Mouse (Mus musculus): ENCODE results near the gene Hikeshi. TPM values are rescaled to one million over a fixed set of nuclear protein-coding genes. Genes with fewer than 3 reads are reported as not detected.

Gene Hikeshi
- polyA plus RNA-seq, 1 experiment from 2014 or later = 124 TPM

- Histone ChIP-seq H3K9ac (ENCODE audit: low read depth, low read length) (no peak within 1 kb of the TSS), H3K27ac (ENCODE audit: low read depth, low read length) (no peak within 1 kb of the TSS)
Observed at GRCm38 (mm10) chr7:89903442-89904343, 37.3 kb downstream of the Hikeshi start, which contains the start of gene Ccdc81. Gene Ccdc81, minus strand, starts transcription at chr7:89903629.

GRCm38 (mm10) chr7:89903007-89903406 is 38.0 kb downstream of the Hikeshi start:
- H3K4me2 ChIP-seq (ENCODE audit: low read length) = peak overlapping the region; percentile 47
- no peaks in the 10 kb centered on the region for H3K9me3 ChIP-seq (ENCODE audit: control insufficient read depth, low read length)
- H3K4me1 ChIP-seq (ENCODE audit: control insufficient read depth, insufficient read depth, low read depth, low read length) = peaks cover 5% of the 10 kb centered on the region
- no peaks in the 10 kb centered on the region for H3K36me3 ChIP-seq (ENCODE audit: control insufficient read depth, insufficient read depth, low read length)
- ATAC-seq = no peak
- no peak overlapping the region for H3K4me3 ChIP-seq (ENCODE audit: low read length)
- H3K27me3 ChIP-seq (replicated peaks; ENCODE audit: control insufficient read depth, insufficient read depth, low read length) = no peaks in the 10 kb centered on the region
- 87% methylated on average over 8 of the region's 8 CpGs for WGBS
- no peak overlapping the region for H3K27ac ChIP-seq (ENCODE audit: low read depth, low read length)
- H3K9ac ChIP-seq (ENCODE audit: low read depth, low read length) = no peak overlapping the region

More at GRCm38 (mm10) chr7:89903442-89904343, 37.3 kb downstream of the Hikeshi start, which contains the start of gene Ccdc81:
- ATAC-seq = peak; percentile 74
- Histone ChIP-seq H3K9me3 (ENCODE audit: control insufficient read depth, low read length) (no peaks in the 10 kb centered on the region), H3K36me3 (ENCODE audit: control insufficient read depth, insufficient read depth, low read length) (no peaks in the 10 kb centered on the region), H3K4me2 (ENCODE audit: low read length) (peak within 1 kb of the TSS; percentile 47), H3K4me3 (ENCODE audit: low read length) (no peak within 1 kb of the TSS), H3K27me3 (replicated peaks; ENCODE audit: control insufficient read depth, insufficient read depth, low read length) (no peaks in the 10 kb centered on the region), H3K4me1 (ENCODE audit: control insufficient read depth, insufficient read depth, low read depth, low read length) (peaks cover 5% of the 10 kb centered on the region)
- WGBS = 29% methylated on average over 22 of the region's 22 CpGs

GRCm38 (mm10) chr7:89891856-89892255 is 49.1 kb downstream of the Hikeshi start:
- Histone ChIP-seq H3K4me1 (ENCODE audit: control insufficient read depth, insufficient read depth, low read depth, low read length) (no peaks in the 10 kb centered on the region), H3K27me3 (replicated peaks; ENCODE audit: control insufficient read depth, insufficient read depth, low read length) (no peaks in the 10 kb centered on the region), H3K9ac (ENCODE audit: low read depth, low read length) (no peak overlapping the region), H3K36me3 (ENCODE audit: control insufficient read depth, insufficient read depth, low read length) (no peaks in the 10 kb centered on the region), H3K27ac (ENCODE audit: low read depth, low read length) (no peak overlapping the region), H3K4me2 (ENCODE audit: low read length) (no peak overlapping the region), H3K4me3 (ENCODE audit: low read length) (no peak overlapping the region), H3K9me3 (ENCODE audit: control insufficient read depth, low read length) (no peaks in the 10 kb centered on the region)
- WGBS = 33% methylated on average over 4 of the region's 4 CpGs
- no peak for ATAC-seq

GRCm38 (mm10) chr7:89891412-89891811 is 49.6 kb downstream of the Hikeshi start:
- no peaks in the 10 kb centered on the region for H3K36me3 ChIP-seq (ENCODE audit: control insufficient read depth, insufficient read depth, low read length)
- no peaks in the 10 kb centered on the region for H3K9me3 ChIP-seq (ENCODE audit: control insufficient read depth, low read length)
- H3K9ac ChIP-seq (ENCODE audit: low read depth, low read length) = no peak overlapping the region
- no peaks in the 10 kb centered on the region for H3K4me1 ChIP-seq (ENCODE audit: control insufficient read depth, insufficient read depth, low read depth, low read length)
- H3K4me3 ChIP-seq (ENCODE audit: low read length) = no peak overlapping the region
- ATAC-seq = no peak
- H3K27me3 ChIP-seq (replicated peaks; ENCODE audit: control insufficient read depth, insufficient read depth, low read length) = no peaks in the 10 kb centered on the region
- H3K27ac ChIP-seq (ENCODE audit: low read depth, low read length) = no peak overlapping the region
- whole genome bisulfite sequencing = 67% methylated on average over 5 of the region's 5 CpGs
- no peak overlapping the region for H3K4me2 ChIP-seq (ENCODE audit: low read length)

- Histone ChIP-seq H3K4me2 (ENCODE audit: low read length) (no peak overlapping the region), H3K4me3 (ENCODE audit: low read length) (no peak overlapping the region), H3K9me3 (ENCODE audit: control insufficient read depth, low read length) (no peaks in the 10 kb centered on the region), H3K4me1 (ENCODE audit: control insufficient read depth, insufficient read depth, low read depth, low read length) (no peaks in the 10 kb centered on the region), H3K36me3 (ENCODE audit: control insufficient read depth, insufficient read depth, low read length) (no peaks in the 10 kb centered on the region), H3K27me3 (replicated peaks; ENCODE audit: control insufficient read depth, insufficient read depth, low read length) (no peaks in the 10 kb centered on the region), H3K9ac (ENCODE audit: low read depth, low read length) (no peak overlapping the region), H3K27ac (ENCODE audit: low read depth, low read length) (no peak overlapping the region)
- ATAC-seq = no peak
- 80% methylated on average over 3 of the region's 3 CpGs for WGBS
Observed at GRCm38 (mm10) chr7:89884551-89884950, 56.5 kb downstream of the Hikeshi start.

GRCm38 (mm10) chr7:89879686-89880085 is 61.3 kb downstream of the Hikeshi start:
- Histone ChIP-seq H3K9ac (ENCODE audit: low read depth, low read length) (no peak overlapping the region), H3K27ac (ENCODE audit: low read depth, low read length) (no peak overlapping the region), H3K4me2 (ENCODE audit: low read length) (no peak overlapping the region), H3K4me3 (ENCODE audit: low read length) (no peak overlapping the region), H3K27me3 (replicated peaks; ENCODE audit: control insufficient read depth, insufficient read depth, low read length) (no peaks in the 10 kb centered on the region), H3K9me3 (ENCODE audit: control insufficient read depth, low read length) (no peaks in the 10 kb centered on the region), H3K4me1 (ENCODE audit: control insufficient read depth, insufficient read depth, low read depth, low read length) (no peaks in the 10 kb centered on the region), H3K36me3 (ENCODE audit: control insufficient read depth, insufficient read depth, low read length) (no peaks in the 10 kb centered on the region)
- ATAC-seq = no peak
- 76% methylated on average over 1 of the region's 1 CpGs for WGBS

Other genes starting within 250 kb of the Hikeshi start
- 0.79 and 0.90 TPM in 2 replicates for gene Ccdc81, start 37.6 kb downstream of the Hikeshi start, polyA plus RNA-seq (2015; fragmentation: Nextera tagmentation; extraction: Ambion mirVana)
- 24.7 and 24.9 TPM in 2 replicates for gene Eed, start 39.8 kb upstream of the Hikeshi start, polyA plus RNA-seq (2015; fragmentation: Nextera tagmentation; extraction: Ambion mirVana)
- gene Picalm, start 189.0 kb upstream of the Hikeshi start, polyA plus RNA-seq (2015; fragmentation: Nextera tagmentation; extraction: Ambion mirVana) = 34.4 and 35.6 TPM in 2 replicates

Measured in hindbrain, embryonic 16.5 days (tissue).